Mouse (Mus musculus) kidney, embryonic 16.5 days (tissue): Measurements from ENCODE around the gene Il17rb. TPM values are rescaled to one million over a fixed set of nuclear protein-coding genes. Genes with fewer than 3 reads are reported as not detected.

Source experiments
- microRNA-seq: library from miRNA; unstranded; fragments of <30 nt; microRNA quantifications from one replicate; pipeline ENCODE4, GENCODE M21; 2016
- polyA plus RNA-seq: library from polyadenylated mRNA; unstranded; fragments of >200 nt; fragmentation: Nextera tagmentation; extraction: Ambion mirVana; gene quantifications from 2 replicates; pipeline ENCODE4 v1.2.1, GENCODE M21; 2015

The Il17rb gene
- polyA plus RNA-seq, 1 experiment from 2014 or later, result 0.79 TPM

Small RNA genes within 50 kb of the gene (microRNA-seq; reads per million reads assigned to microRNA genes)
- not detected for gene Mir6947

Other genes with a start within 250 kb of the Il17rb start
- gene Selenok, start 40.6 kb downstream of the Il17rb start, polyA plus RNA-seq, result 260 and 268 TPM in 2 replicates
- 75.5 and 83.8 TPM in 2 replicates for gene Actr8, start 30.6 kb downstream of the Il17rb start, polyA plus RNA-seq
- gene Chdh, start 127 bp upstream of the Il17rb start, polyA plus RNA-seq, result 2.5 and 2.7 TPM in 2 replicates